Comparison of ENCODE assay signal across 7 mouse cellular contexts in the genomic region with DNA sequence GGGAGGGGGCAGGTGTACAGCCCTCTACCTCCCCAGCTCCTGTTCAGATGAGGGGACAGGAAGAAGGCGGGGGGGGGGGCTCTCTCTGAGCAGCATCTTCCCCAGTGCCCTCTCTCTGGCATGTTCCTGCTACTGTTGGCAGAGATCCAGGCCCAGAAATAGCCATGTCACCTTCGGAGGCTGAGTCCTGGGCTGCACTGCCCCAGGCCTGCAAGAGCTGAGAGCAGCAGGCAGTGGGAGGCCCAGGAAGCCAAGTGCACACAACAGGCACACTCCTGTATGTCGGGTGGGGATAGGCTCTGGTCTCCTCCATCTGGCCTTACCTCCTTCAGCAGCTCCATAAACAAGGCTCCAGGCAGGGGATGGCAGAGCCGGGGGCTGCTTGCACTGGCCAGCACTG. TPM values are rescaled to one million over a fixed set of nuclear protein-coding genes. Genes with fewer than 3 reads are reported as not detected.
A peak's percentile ranks its signal among the peaks of the same experiment; 100 is the strongest.
DNase-seq lines count a peak whose midpoint lies in the region; ATAC-seq lines count a peak whose summit lies in the region.

No protein-coding gene starts in this region.

- H3K4me1 ChIP-seq in lung, embryonic 16.5 days (replicated peaks; ENCODE audit: control insufficient read depth, insufficient read depth, low read length), result peaks cover 15% of the 10 kb centered on the region
- H3K4me1 ChIP-seq in forebrain, embryonic 16.5 days (replicated peaks; ENCODE audit: control insufficient read depth, insufficient read depth, low read length), result peaks cover 23% of the 10 kb centered on the region
- H3K4me1 ChIP-seq in intestine, embryonic 16.5 days (ENCODE audit: control insufficient read depth, insufficient read depth, low read length), result peaks cover 26% of the 10 kb centered on the region

- DNase-seq in lung, postnatal 4 days, result no peak
- peak; percentile 27 for DNase-seq in splenic B cell, adult 2 months (ENCODE audit: low read depth, low spot score)
- DNase-seq in thymus, postnatal 36 days, result no peak
- DNase-seq in layer of hippocampus, postnatal 10 days (ENCODE audit: low spot score in 2 of 2), result no peak

- H3K4me3 ChIP-seq in lung, embryonic 16.5 days (ENCODE audit: low read length), result no peak overlapping the region
- no peak overlapping the region for H3K4me3 ChIP-seq in forebrain, embryonic 16.5 days (replicated peaks; ENCODE audit: low read length)
- H3K4me3 ChIP-seq in intestine, embryonic 16.5 days (ENCODE audit: low read length), result no peak overlapping the region

- 41% methylated on average over 4 of the region's 4 CpGs for WGBS in lung, embryonic 16.5 days
- 30% methylated on average over 4 of the region's 4 CpGs for WGBS in forebrain, embryonic 16.5 days
- 50% methylated on average over 4 of the region's 4 CpGs for WGBS in intestine, embryonic 16.5 days

- no peaks in the 10 kb centered on the region for H3K9me3 ChIP-seq in lung, embryonic 16.5 days (ENCODE audit: control insufficient read depth, low read length)
- no peaks in the 10 kb centered on the region for H3K9me3 ChIP-seq in forebrain, embryonic 16.5 days (ENCODE audit: control insufficient read depth, low read length)
- H3K9me3 ChIP-seq in intestine, embryonic 16.5 days (ENCODE audit: control insufficient read depth, low read length), result no peaks in the 10 kb centered on the region

- no peak overlapping the region for H3K4me2 ChIP-seq in lung, embryonic 16.5 days (ENCODE audit: low read depth, low read length)
- no peak overlapping the region for H3K4me2 ChIP-seq in forebrain, embryonic 16.5 days (ENCODE audit: low read length)
- H3K4me2 ChIP-seq in intestine, embryonic 16.5 days (ENCODE audit: low read depth, low read length), result no peak overlapping the region

- H3K27ac ChIP-seq in lung, embryonic 16.5 days (ENCODE audit: low read length), result no peak overlapping the region
- H3K27ac ChIP-seq in forebrain, embryonic 16.5 days (ENCODE audit: low read length), result peak overlapping the region; percentile 60
- no peak overlapping the region for H3K27ac ChIP-seq in intestine, embryonic 16.5 days (ENCODE audit: low read length)

- H3K27me3 ChIP-seq in lung, embryonic 16.5 days (ENCODE audit: control insufficient read depth, insufficient read depth, low read depth, low read length), result peaks cover 4% of the 10 kb centered on the region
- no peaks in the 10 kb centered on the region for H3K27me3 ChIP-seq in forebrain, embryonic 16.5 days (replicated peaks; ENCODE audit: control insufficient read depth, insufficient read depth, low read length)
- no peaks in the 10 kb centered on the region; the same call in 1 of the 2 replicates for H3K27me3 ChIP-seq in intestine, embryonic 16.5 days (replicated peaks; ENCODE audit: control insufficient read depth, insufficient read depth, low read length)
- H3K27me3 ChIP-seq in splenic B cell, adult 2 months (ENCODE audit: control insufficient read depth, insufficient read depth, low read length, poor library complexity, severe bottlenecking), result no peaks in the 10 kb centered on the region

- no peaks in the 10 kb centered on the region for H3K36me3 ChIP-seq in lung, embryonic 16.5 days (ENCODE audit: control insufficient read depth, insufficient read depth, low read length)
- H3K36me3 ChIP-seq in forebrain, embryonic 16.5 days (ENCODE audit: control insufficient read depth, insufficient read depth), result no peaks in the 10 kb centered on the region
- H3K36me3 ChIP-seq in intestine, embryonic 16.5 days (ENCODE audit: control insufficient read depth, insufficient read depth, low read length), result no peaks in the 10 kb centered on the region
- no peaks in the 10 kb centered on the region for H3K36me3 ChIP-seq in splenic B cell, adult 2 months (ENCODE audit: control insufficient read depth, insufficient read depth, low read length, poor library complexity, severe bottlenecking)

- no peak overlapping the region for H3K9ac ChIP-seq in lung, embryonic 16.5 days (ENCODE audit: low read length)
- H3K9ac ChIP-seq in forebrain, embryonic 16.5 days (replicated peaks; ENCODE audit: low read depth, low read length), result peak overlapping the region; percentile 39
- 0 out of 2 replicates have a peak overlapping the region, but pooled peaks have one; percentile 12 for H3K9ac ChIP-seq in intestine, embryonic 16.5 days (ENCODE audit: low read depth, low read length)

- ATAC-seq in lung, embryonic 16.5 days (ENCODE audit: low read depth), result peak; percentile 53
- ATAC-seq in forebrain, embryonic 16.5 days, result peak; percentile 68
- peak; percentile 47 for ATAC-seq in intestine, embryonic 16.5 days

RNA-seq across cellular contexts. Expression of a gene that starts 16.7 kb away (rescaled TPM):
- 0.99 and 1.1 TPM in 2 replicates for polyA plus RNA-seq in lung, embryonic 16.5 days (2015; fragmentation: Nextera tagmentation; extraction: Ambion mirVana)
- 13.8 and 16.1 TPM in 2 replicates for polyA plus RNA-seq in forebrain, embryonic 16.5 days (2015; fragmentation: Nextera tagmentation; extraction: Ambion mirVana)
- 1.6 and 1.9 TPM in 2 replicates for polyA plus RNA-seq in intestine, embryonic 16.5 days (2015; fragmentation: Nextera tagmentation; extraction: Ambion mirVana)
- 10 to 100 TPM; 27.9 to 28.4 TPM for total RNA-seq in layer of hippocampus, postnatal 10 days (2021)
